Mouse (Mus musculus): ENCODE results near the gene Zyx. TPM values are rescaled to one million over a fixed set of nuclear protein-coding genes. Genes with fewer than 3 reads are reported as not detected.
A peak's percentile ranks its signal among the peaks of the same experiment; 100 is the strongest.

The Zyx gene
- polyA plus RNA-seq, 1 experiment: 40.1 TPM

DNA sequence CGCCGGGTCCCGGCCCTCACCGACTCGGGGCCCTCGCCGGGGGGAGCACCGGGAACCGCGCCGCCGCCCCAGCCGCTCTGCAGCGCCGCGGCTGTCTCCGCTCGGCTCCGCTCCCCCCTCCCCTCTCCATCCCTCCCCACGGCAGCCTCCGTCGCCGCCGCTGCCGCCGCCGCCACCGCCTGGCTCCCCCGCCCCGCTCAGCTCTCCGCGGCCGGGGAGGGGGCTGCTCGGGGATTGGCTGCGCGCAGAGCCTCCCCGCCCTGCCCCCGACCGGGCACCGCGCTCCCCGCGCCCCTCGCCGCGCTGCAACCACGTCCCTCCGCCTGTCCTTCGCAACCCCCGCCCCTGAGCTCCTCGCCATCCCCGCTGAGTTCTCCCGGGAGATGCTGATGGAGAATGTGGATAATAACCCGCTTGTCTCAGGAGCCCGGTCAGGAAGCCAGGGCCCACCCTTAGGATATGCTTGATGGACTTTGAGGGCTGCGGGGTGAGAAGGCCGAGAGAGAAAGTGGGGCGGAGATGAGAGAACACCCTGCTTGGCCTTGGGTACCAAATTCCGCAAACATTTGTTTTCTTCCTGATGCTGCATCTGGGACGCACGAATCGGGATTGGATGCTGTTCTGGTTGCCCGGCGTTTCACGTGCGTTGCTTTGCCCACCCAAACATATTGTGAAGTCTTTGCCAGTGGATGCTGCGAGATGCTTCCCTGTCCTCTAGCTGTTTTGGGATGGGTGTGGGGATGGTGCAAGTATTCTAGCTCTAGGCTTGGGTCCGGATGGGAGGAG lies 24.8 kb upstream of the Zyx start, which contains the start of gene Fam131b:
Gene Fam131b, minus strand, starts transcription at position 162 of the 786 bp plus-strand sequence.
- Histone ChIP-seq H3K4me1 (ENCODE audit: control insufficient read depth, insufficient read depth, low read length) (peaks cover 4% of the 10 kb centered on the region), H3K4me3 (ENCODE audit: control insufficient read depth, low read depth, low read length) (peak within 1 kb of the TSS; percentile 80), H3K27ac (ENCODE audit: control insufficient read depth, insufficient read depth, low read depth, low read length) (no peak within 1 kb of the TSS), H3K36me3 (ENCODE audit: control insufficient read depth, insufficient read depth, low read length) (no peaks in the 10 kb centered on the region), H3K27me3 (ENCODE audit: control insufficient read depth, insufficient read depth, low read length) (peaks cover 4% of the 10 kb centered on the region; the same call in 1 of the 2 replicates)
- no peak for TF ChIP-seq CTCF (IDR thresholded peaks at IDR 0.05; ENCODE audit: control insufficient read depth, insufficient read depth, insufficient replicate concordance, low read depth, low read length)
- no peak for TF ChIP-seq POLR2A (IDR thresholded peaks at IDR 0.05; ENCODE audit: control insufficient read depth, low read depth, low read length)

- Histone ChIP-seq H3K27ac (ENCODE audit: control insufficient read depth, insufficient read depth, low read depth, low read length) (no peak overlapping the region), H3K36me3 (ENCODE audit: control insufficient read depth, insufficient read depth, low read length) (no peaks in the 10 kb centered on the region), H3K4me1 (ENCODE audit: control insufficient read depth, insufficient read depth, low read length) (peaks cover 4% of the 10 kb centered on the region), H3K4me3 (ENCODE audit: control insufficient read depth, low read depth, low read length) (peak overlapping the region; percentile 80), H3K27me3 (ENCODE audit: control insufficient read depth, insufficient read depth, low read length) (peaks cover 4% of the 10 kb centered on the region; the same call in 1 of the 2 replicates)
- TF ChIP-seq POLR2A (IDR thresholded peaks at IDR 0.05; ENCODE audit: control insufficient read depth, low read depth, low read length) (no peak), CTCF (IDR thresholded peaks at IDR 0.05; ENCODE audit: control insufficient read depth, insufficient read depth, insufficient replicate concordance, low read depth, low read length) (peak; percentile 80; the same call in 1 of the 2 replicates)
These were observed 24.2 kb upstream of the Zyx start for GRCm38 (mm10) chr6:42325268-42325609.

DNA sequence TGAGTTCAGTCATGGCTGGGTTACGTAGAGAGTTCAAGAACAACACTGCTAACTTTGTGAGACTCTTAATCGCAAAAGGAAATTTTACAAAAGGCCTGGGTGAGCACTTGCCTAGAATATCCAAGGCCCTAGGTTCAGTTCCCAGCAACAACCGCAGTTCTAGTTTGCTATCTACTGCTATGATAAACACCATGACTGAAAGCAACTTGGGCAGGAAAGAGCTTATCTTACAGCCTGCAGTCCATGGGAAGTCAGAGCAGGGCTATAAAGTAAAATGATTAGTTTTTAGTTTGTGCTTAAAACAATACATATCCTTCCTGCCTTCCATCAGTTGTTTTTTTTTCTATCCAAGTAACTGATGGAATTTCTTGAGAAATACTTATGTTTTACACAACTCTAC lies 22.9 kb upstream of the Zyx start:
- TF ChIP-seq CTCF (IDR thresholded peaks at IDR 0.05; ENCODE audit: control insufficient read depth, insufficient read depth, insufficient replicate concordance, low read depth, low read length): no peak
- TF ChIP-seq POLR2A (IDR thresholded peaks at IDR 0.05; ENCODE audit: control insufficient read depth, low read depth, low read length): no peak
- no peaks in the 10 kb centered on the region for H3K36me3 ChIP-seq (ENCODE audit: control insufficient read depth, insufficient read depth, low read length)
- no peak overlapping the region for H3K4me3 ChIP-seq (ENCODE audit: control insufficient read depth, low read depth, low read length)
- peaks cover 4% of the 10 kb centered on the region; the same call in 1 of the 2 replicates for H3K27me3 ChIP-seq (ENCODE audit: control insufficient read depth, insufficient read depth, low read length)
- no peak overlapping the region for H3K27ac ChIP-seq (ENCODE audit: control insufficient read depth, insufficient read depth, low read depth, low read length)
- peaks cover 4% of the 10 kb centered on the region for H3K4me1 ChIP-seq (ENCODE audit: control insufficient read depth, insufficient read depth, low read length)

GRCm38 (mm10) chr6:42328757-42329156 lies 20.7 kb upstream of the Zyx start:
- peaks cover 4% of the 10 kb centered on the region for H3K4me1 ChIP-seq (ENCODE audit: control insufficient read depth, insufficient read depth, low read length)
- H3K4me3 ChIP-seq (ENCODE audit: control insufficient read depth, low read depth, low read length): no peak overlapping the region
- no peaks in the 10 kb centered on the region for H3K36me3 ChIP-seq (ENCODE audit: control insufficient read depth, insufficient read depth, low read length)
- peaks cover 4% of the 10 kb centered on the region; the same call in 1 of the 2 replicates for H3K27me3 ChIP-seq (ENCODE audit: control insufficient read depth, insufficient read depth, low read length)
- H3K27ac ChIP-seq (ENCODE audit: control insufficient read depth, insufficient read depth, low read depth, low read length): no peak overlapping the region
- TF ChIP-seq POLR2A (IDR thresholded peaks at IDR 0.05; ENCODE audit: control insufficient read depth, low read depth, low read length) (no peak), CTCF (IDR thresholded peaks at IDR 0.05; ENCODE audit: control insufficient read depth, insufficient read depth, insufficient replicate concordance, low read depth, low read length) (no peak)

DNA sequence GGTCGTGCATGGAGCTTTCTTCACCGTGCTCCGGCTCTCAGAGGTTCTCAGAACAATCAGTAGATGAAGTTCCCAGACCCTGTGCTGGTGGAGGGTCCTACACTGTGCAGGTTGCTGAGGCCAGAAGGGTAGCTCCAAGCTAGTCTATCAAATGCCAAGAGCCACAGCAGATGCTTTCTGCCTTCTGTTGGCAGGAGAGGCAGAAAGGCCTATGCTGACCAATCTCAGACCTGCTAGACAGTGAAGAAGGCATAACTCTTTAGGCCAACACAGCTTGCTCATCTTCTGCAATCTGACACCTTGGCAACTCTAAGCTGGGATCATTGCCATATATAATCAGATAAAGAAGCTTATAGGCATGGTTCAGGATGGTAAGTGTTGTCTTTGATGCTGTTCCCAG lies 19.2 kb upstream of the Zyx start:
- Histone ChIP-seq H3K27ac (ENCODE audit: control insufficient read depth, insufficient read depth, low read depth, low read length) (no peak overlapping the region), H3K4me1 (ENCODE audit: control insufficient read depth, insufficient read depth, low read length) (no peaks in the 10 kb centered on the region), H3K27me3 (ENCODE audit: control insufficient read depth, insufficient read depth, low read length) (no peaks in the 10 kb centered on the region), H3K36me3 (ENCODE audit: control insufficient read depth, insufficient read depth, low read length) (no peaks in the 10 kb centered on the region), H3K4me3 (ENCODE audit: control insufficient read depth, low read depth, low read length) (no peak overlapping the region)
- TF ChIP-seq POLR2A (IDR thresholded peaks at IDR 0.05; ENCODE audit: control insufficient read depth, low read depth, low read length): no peak
- TF ChIP-seq CTCF (IDR thresholded peaks at IDR 0.05; ENCODE audit: control insufficient read depth, insufficient read depth, insufficient replicate concordance, low read depth, low read length): no peak

GRCm38 (mm10) chr6:42330946-42331345 lies 18.5 kb upstream of the Zyx start:
- Histone ChIP-seq H3K27ac (ENCODE audit: control insufficient read depth, insufficient read depth, low read depth, low read length) (no peak overlapping the region), H3K4me1 (ENCODE audit: control insufficient read depth, insufficient read depth, low read length) (no peaks in the 10 kb centered on the region), H3K27me3 (ENCODE audit: control insufficient read depth, insufficient read depth, low read length) (no peaks in the 10 kb centered on the region), H3K4me3 (ENCODE audit: control insufficient read depth, low read depth, low read length) (no peak overlapping the region), H3K36me3 (ENCODE audit: control insufficient read depth, insufficient read depth, low read length) (no peaks in the 10 kb centered on the region)
- TF ChIP-seq CTCF (IDR thresholded peaks at IDR 0.05; ENCODE audit: control insufficient read depth, insufficient read depth, insufficient replicate concordance, low read depth, low read length) (no peak), POLR2A (IDR thresholded peaks at IDR 0.05; ENCODE audit: control insufficient read depth, low read depth, low read length) (no peak)

- Histone ChIP-seq H3K27me3 (ENCODE audit: control insufficient read depth, insufficient read depth, low read length) (no peaks in the 10 kb centered on the region), H3K27ac (ENCODE audit: control insufficient read depth, insufficient read depth, low read depth, low read length) (no peak overlapping the region), H3K36me3 (ENCODE audit: control insufficient read depth, insufficient read depth, low read length) (no peaks in the 10 kb centered on the region), H3K4me3 (ENCODE audit: control insufficient read depth, low read depth, low read length) (no peak overlapping the region), H3K4me1 (ENCODE audit: control insufficient read depth, insufficient read depth, low read length) (no peaks in the 10 kb centered on the region)
- TF ChIP-seq POLR2A (IDR thresholded peaks at IDR 0.05; ENCODE audit: control insufficient read depth, low read depth, low read length) (no peak), CTCF (IDR thresholded peaks at IDR 0.05; ENCODE audit: control insufficient read depth, insufficient read depth, insufficient replicate concordance, low read depth, low read length) (no peak)
These were observed 10.2 kb upstream of the Zyx start for GRCm38 (mm10) chr6:42339189-42339588.
